Mouse (Mus musculus): ENCODE results near the gene A930002H24Rik.

The A930002H24Rik gene

DNA sequence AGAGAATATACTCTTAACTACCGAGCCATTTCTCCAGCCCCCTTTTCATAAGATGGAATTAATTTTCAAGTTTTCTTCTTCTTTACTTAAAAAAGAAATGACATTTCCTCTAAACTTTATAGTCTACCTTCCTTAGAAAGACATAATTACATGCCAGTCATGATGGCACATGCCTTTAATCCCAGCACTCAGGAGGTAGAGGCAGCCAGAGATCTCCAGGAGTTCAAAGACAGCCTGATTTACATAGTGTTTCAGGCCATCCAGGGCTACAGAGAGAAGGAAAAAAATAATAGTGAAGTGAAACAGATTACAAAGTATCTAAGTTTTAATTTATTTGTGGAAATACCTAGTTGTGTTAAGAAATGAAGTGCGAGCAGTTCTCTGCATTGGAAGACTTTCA lies 27.4 kb downstream of the A930002H24Rik start:
- no peak for DNase-seq (ENCODE audit: low spot score in 2 of 2)

DNA sequence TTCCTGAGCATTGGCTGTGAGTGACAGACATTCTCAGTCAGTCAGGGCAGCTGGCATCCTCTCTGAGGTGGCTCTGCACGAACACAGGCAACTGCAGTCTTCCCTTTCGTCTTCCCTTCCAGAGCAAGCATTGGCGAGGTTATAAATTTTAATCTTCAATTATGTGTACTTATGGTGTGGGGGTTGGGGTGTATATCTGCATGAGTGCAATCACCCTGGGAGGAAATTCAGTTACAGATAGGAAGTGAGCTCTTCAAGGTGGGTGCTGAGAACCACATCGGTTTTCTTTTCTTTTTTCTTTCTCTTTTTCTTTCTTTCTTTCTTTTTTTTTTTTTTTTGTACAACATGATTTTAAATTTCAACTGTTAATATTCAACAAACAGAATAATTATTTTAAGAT lies 32.0 kb downstream of the A930002H24Rik start:
- no peak for DNase-seq (ENCODE audit: low spot score in 2 of 2)

DNA sequence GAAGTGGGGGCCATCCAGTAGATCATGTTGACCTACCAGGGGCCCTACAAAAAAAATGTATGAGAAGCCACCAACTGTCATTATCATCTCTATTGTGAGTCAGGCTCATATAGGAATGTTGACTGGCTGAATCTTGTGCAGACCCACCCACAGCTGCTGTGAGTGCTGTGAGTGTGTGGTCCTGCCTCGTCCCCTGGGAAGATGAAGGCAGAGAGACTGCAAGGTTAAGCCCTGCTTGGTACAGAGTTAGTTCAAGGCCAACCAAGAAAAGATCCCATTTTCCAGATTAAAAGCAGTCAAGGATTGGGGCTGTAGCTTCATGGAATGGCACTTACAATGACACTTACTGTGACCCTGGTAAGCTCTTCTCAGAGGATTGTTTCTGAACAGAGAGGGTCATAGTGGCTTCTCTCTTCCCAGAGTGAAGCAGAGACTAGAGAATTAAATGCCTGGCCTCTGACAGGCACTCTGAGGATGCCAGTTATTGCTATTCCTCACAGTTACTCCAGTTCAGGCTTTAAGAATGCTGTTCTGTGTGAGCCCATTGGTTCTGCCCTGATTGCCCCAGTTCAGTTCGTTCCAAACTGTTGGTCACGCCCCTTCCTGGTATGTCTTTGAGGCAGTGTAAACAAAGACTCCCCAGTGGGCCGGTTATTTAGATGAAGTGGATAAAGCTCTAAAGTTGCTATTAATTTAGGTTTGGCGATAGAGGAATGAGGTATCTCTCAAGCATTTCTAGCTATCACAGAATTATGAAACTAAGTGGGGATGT lies 34.8 kb downstream of the A930002H24Rik start:
- DNase-seq (ENCODE audit: low spot score in 2 of 2), result no peak

DNA sequence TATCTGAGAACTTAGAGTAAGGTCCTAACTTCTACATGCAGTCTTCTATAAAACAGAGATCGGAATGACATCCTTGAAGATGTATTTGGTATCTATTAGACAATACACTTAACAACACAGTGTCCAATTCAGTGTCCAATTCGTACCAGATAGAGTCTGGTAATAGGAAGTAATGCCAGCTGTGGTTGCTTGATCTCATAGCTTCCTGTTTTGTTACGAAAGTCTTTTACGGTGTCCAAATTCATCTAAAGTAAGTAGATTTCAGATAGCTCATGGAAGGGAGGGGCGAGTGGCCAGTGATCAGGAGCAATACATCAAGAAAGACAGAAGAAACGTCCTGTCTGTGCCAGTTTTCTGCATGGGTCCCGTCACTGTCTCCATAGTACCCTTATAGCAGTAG lies 36.8 kb downstream of the A930002H24Rik start:
- no peak for DNase-seq (ENCODE audit: low spot score in 2 of 2)

DNA sequence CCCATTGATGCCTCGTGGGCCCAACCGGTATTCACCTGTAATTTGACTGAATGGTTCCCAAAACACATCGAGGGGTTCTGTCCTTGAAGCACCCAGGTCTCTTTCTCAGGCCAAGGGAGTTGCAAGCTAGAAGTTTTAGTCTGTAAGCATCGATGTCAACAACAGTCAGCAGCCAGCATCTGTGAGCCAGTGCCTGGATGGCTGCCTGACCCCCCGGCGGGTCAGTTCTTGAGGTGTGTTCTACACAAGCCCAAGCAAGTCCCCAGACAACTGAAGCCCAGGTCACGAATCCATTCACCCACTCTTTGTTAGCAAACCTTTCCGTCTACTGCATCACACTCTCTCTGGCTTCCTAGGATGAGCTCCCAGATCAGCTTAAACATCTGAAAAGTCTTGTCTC lies 37.4 kb downstream of the A930002H24Rik start:
- DNase-seq (ENCODE audit: low spot score in 2 of 2), result no peak

DNA sequence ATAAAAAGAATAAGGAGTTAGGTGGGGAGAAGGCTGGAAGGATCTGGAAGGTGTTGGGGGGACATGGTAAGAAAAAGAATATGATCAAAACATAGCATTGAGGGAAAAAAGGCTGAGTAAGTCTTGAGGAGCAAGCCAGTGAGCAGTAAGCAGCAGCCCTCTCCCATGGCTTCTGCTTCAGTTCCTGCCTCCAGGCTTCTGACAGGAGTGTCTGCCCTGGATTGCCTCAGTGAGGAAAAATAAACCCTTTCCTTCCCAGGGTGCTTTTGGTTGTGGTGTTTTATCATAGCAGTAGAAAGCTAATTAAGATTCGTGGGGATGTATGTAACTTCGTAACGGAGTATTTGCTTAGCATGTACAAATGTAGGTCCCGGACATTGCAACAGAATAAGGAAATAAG lies 39.5 kb downstream of the A930002H24Rik start:
- DNase-seq (ENCODE audit: low spot score in 2 of 2), result no peak

DNA sequence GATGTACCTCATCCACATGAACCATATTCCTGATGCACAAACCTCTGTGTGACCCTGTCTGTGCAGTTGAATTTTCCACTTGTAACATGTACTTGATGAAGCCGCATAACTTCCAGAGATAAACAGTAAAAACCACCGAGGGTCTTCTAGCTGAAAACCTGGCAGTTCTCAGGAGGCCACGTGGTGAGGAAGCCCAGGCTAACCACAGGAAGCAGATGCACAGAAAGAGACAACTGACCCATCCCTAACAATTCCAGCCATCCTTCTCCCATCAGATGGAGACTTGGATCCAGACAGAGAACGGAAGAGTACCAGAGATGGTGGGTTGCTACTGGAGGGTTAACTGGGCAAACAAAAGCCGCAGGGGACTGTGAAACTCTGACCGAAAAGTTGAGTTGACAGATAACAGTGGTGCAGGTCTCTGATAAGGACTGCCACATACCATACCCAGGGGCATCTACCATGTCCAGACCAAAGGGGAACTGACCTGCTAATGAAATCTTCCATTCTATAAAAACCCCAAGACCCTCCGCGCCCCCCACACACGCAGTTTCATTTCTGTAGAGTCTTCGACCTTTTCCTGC lies 45.1 kb downstream of the A930002H24Rik start:
- DNase-seq (ENCODE audit: low spot score in 2 of 2), result no peak

DNA sequence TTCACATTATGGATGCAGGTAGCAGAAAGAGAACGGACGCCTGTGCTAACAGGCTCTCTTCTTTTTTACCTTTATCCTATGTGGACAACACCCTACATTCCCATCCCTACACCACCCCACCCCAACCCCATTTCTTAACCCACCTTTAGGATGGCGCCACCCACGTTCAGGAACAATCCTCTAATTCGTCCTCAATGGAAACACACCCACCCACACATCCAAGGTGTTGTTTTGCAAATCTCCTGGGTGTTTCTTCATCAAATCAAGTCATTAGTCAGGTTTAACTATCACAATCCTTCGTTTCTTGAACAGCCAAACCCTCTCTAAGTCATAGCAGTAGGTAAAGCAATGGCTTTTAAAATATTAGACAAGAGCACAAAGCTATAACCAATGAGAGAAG lies 50.0 kb downstream of the A930002H24Rik start:
- no peak for DNase-seq (ENCODE audit: low spot score in 2 of 2)
